Mouse (Mus musculus) erythroblast, adult 5-6 weeks (primary cell): ENCODE data around the gene Spo11. TPM values are rescaled to one million over a fixed set of nuclear protein-coding genes. Genes with fewer than 3 reads are reported as not detected.

ENCODE experiments used
- ATAC-seq: replicated peaks from 2 replicates; pipeline ENCODE4 v1.8.0; 2016; ENCODE audit warnings: moderate number of reproducible peaks, mild to moderate bottlenecking, moderate TSS enrichment, inconsistent platforms; ENCODE audit not compliant: poor library complexity, low FRiP score, severe bottlenecking
- total RNA-seq, 2 experiments: library from RNA; stranded (forward) in 1 of 2; stranded (reverse) in 1 of 2; fragments of 150-400 nt in 1 of 2; fragments of 200-764, 138-1000 nt in 1 of 2; gene quantifications; 2 replicates each; pipeline versions ENCODE4 v1.2.3 to v1.2.4; 2015 to 2017; ENCODE audit warnings: low replicate concordance in 2 of 2

Spo11 gene
- total RNA-seq, 2 experiments from 2014 or later, result not detected

DNA sequence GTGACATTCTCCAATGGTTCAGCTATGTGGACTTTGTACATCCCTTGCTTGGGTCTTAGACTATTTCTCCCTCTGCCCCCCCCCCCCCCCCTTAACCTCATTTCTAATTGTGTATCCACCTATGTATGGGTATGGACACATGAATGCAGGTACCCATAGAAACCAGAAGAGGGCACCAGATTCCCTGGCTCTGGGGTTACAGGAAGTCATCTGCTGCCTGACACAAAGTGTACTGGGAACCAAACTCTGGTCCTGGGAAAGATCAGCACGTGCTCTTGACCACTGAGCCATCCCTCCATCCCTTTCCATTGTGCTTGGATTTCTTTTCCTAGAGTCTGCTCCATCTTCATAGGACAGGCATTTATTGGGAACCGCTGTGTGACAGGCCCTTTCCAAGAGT is 25.5 kb upstream of the Spo11 start:
- ATAC-seq, result no peak

DNA sequence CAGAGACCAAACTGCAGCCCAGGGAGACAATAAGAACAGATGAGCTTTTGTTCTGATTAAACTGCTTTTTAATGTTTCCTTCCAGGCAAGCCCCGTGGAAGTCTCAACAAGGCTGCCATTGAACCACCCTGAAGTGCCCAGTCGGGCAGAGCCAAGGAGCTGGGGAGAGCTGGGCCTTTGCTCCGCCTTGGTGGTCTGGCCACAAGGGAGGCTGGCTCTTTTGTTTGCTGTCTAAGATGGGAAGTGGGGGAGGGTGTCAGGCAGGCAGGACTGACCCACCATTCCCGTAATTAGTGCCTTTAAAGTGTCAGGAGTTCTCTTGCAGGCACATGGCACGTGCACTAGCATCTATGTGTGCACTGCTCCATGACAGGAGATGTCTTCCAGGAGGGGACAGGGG is 18.9 kb upstream of the Spo11 start:
- no peak for ATAC-seq

DNA sequence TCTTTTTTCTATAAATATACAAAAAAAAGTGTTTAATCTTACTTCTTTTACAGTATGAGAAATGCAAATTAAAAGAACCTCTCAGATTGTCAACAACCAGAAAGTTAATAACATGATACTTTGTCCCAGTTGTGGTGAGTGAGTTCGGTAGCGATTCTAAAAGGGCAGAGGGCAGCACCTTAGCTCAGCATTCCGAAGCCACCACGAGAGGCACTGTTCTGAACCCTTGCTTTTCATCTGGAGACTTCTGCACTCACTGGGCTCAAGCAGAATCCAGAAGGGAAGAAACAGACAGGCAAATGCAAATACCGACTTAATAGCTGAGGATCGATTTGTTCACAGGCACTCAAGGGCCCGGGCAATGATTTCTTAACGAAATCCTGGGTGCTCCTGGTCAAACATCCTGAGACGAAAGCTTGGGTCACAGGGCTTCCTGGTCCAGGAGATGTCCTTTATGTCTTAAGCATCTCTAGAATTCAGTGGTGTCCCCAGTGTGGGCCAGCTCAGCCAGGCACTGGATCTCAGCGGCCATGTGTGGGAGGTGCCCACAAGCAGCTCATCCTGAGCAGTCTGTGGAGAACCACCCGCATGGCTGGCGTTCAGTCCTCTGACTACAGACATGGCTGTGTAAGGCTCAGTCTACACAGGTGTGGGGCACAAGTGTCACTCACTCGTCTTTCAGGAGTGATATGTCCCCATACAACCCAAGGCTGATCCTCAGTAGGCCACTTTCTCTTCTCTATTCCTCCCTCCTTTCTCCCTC is 18.3 kb upstream of the Spo11 start:
- ATAC-seq, result no peak

DNA sequence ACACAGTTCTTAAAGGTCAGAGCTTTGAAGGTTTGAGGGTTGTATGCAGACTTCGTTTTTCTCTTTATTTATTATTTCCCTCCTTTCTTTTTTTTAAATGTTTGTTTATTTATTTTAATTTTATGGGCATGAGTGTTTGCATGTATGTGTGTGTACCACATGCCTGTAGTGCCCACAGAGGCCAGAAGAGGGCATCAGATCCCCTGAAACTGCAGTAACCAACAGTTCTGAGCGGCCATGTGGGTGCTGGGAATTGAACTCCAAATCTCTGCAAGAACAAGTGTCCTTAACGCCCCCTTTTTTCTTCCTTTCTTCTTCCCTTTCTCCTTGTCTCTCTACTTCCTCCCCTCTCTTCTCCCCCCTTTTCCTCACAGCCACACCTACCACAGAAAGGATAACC is 17.1 kb upstream of the Spo11 start:
- ATAC-seq, result no peak

DNA sequence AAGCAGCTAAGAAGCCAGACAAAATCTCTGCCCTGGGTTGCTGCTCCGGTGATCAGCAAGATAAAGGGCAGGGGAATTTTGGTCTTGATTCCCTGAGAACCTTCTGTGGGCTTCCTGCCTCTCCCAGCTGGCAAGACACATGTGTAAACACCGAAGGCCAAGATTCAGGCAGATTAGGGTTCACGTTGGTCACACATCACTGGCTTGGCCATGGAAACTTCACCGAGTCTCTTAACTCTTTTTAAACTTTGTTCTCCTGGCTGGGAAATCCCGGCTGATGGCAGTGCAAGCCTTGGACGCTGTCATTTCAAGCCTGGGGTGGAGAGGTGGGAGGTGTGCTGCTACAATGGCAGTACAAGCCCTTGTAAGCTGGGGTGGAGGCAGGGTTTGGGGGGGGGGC is 16.3 kb upstream of the Spo11 start:
- no peak for ATAC-seq

DNA sequence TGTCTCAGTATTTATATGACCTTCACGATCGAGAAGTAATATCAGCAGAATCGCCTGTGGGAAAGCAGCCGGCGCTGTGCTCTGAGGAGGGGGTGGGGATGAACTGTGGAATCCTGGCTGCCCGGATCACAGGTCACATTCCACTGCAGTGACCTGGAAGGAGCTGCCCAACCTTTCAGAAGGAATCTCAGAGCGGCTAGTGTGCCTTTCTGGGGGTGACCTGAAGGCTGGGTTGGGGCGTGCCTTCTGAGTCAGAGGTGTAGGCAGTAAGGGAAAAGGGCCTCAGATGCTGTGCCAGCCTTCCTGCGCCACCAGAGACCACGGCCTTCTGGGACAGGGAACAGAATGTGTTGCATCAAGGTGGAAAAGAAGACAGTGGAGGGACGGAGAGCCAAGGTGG is 12.3 kb upstream of the Spo11 start:
- ATAC-seq, result no peak

DNA sequence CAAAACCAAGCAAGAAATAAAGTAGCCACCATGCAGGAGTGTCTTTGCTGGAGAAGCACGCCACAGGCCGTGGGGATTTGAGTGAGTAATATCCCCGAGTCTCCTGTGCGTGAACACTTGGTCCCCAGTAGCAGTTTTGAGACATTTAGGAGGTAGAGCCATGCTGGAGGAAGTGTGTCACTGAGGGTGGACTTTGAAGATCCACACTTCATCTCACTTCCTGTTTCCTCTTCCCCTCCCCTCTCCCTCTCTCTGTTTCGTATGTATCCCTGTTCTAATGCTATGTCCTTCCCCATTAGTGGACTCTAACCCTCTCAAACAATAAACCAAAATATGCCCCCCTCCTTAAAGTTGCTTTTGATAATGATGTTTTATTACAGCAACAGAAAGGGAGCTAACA is 11.0 kb upstream of the Spo11 start:
- ATAC-seq, result no peak

DNA sequence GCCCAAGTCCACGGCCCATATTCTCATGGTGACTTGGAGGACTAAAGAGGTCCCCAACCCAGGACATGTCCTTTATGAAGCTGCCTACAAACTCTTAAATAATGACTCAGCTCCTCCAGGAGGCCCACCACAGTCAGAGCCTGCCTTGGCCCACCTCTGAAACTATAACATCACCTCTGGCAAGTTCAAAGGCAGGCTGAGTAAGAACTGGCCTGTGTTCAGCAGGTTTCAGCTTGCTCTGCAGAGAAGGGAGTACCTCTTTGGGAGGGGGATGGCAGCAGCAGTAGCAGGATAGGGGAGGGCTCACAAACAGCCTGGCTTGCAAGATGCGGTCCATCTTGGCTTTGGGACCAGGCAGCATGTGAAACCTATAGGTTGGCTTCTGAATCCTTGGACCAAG is 5.6 kb upstream of the Spo11 start:
- no peak for ATAC-seq

DNA sequence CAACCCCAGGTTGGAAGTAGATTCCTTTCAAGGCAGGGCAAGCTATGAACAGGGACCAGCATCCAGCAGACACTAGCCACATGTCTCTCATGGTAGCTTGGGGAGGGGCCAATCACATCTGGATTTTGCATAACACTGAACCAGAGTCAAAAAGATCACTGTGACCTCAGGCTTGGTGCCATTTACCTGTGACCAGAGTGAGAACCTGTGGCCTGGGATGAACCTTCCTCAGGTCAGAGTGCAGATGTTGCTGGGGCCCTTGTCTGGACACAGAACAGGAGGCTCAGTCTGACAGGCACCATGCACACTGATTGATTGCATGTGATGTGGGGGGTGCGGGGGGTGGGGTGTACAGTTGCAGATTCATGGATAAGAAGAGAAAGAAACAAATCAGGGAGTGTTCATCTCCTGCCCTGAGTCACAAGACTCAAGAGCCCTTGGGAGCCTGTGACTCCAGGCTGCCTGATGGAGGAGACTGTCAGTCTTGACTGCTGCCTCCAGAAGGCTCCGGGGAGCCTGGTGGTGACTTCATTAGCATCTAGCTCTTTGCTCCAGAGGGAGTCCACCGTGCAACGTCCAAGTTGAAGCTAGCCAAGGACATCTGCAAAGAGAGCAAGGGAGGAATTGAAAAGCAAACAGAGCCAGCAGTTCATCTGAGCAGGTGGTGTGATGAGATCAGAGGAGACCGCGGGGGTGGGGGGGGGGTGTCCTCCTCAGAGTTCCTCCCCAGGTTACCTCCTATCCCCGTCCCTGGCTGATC is 3.5 kb upstream of the Spo11 start:
- ATAC-seq, result no peak

DNA sequence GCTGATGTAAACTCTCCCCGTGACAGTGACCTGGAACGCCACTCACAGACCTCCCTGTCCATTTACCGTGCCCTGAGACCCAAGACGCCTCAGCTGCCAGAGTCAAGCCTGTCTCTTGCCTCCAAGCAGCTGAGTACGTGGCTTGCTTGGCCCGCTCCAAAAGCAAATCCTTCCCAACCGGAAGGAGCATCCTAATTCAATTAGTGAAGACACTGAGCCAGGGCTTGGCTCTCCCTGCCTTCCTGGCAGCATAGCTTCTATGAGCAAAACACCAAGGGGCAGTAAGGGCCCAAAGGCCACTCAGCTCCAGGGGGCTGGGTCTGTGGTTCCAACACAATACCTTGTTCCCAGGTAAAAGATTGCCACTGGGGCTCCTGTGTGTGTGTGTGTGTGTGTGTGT is 2.8 kb upstream of the Spo11 start:
- no peak for ATAC-seq

DNA sequence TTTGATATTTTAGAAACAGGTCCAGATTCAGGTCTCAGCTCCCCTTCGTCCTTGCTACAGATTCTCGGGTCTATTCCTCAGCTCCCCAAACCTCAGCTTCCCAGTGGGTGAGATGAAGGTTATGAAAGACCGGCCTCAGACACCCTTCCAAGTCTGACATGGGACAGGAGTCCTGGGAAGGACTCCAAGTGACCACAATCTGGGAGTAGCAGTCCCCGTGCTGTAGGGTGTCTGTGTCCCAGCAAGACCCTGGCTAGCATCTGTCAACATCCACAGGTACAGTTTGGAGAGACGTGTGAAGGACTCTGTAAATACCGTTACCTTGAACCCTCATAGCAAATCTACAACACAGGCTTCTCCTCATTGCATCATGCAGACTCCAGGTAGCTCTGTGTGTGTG is 2.3 kb upstream of the Spo11 start:
- no peak for ATAC-seq

DNA sequence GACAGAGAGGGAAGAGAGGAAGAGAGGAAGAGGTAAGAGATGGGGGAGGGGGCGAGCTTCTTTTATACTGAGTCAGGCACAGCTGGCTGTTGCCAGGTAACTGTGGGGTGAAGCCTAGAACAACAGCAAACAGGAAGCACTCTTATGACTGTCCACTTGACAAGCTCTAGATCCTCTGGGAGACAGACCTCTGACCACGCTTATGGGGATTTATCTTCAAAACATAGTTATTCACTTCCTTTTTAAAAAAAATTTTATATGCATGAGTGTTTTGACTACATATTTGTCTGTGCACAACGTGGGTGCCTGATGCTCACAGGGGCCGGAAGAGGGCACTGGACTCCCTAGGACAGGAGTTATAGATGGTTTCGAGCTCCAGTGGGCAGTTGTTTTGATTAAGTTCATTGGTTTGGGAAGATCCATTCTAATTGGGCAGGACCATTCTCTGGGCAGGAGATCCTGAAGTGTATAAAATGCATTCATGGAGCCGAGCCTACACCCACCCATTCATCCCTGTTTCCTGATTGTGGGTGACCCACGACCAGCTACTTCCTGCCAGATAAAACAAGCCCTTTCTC is 750 bp upstream of the Spo11 start:
- ATAC-seq, result no peak

DNA sequence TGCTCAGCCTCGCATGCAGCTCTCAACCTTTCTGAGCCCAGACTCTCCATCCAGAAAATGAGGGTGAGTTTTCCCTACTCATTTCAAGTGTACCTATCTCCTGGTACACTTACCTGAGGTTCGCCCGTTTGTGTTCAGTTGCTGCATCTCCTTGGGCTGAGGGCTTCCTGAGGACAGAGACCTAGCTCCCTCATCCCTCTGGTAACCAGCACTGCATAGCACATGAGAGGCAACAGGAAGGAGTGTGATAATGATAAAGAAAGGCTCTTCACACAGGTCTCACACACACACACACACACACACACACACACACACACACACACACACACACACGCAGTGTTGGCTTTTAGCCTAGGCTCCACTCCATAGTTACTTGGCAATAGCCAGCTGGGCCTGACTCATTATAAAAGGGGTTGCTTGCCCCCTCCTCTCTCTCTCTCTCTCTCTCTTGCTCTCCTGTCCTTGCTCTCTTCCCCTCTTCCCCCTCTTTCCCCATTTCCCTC is 682 bp downstream of the Spo11 start:
- no peak for ATAC-seq

DNA sequence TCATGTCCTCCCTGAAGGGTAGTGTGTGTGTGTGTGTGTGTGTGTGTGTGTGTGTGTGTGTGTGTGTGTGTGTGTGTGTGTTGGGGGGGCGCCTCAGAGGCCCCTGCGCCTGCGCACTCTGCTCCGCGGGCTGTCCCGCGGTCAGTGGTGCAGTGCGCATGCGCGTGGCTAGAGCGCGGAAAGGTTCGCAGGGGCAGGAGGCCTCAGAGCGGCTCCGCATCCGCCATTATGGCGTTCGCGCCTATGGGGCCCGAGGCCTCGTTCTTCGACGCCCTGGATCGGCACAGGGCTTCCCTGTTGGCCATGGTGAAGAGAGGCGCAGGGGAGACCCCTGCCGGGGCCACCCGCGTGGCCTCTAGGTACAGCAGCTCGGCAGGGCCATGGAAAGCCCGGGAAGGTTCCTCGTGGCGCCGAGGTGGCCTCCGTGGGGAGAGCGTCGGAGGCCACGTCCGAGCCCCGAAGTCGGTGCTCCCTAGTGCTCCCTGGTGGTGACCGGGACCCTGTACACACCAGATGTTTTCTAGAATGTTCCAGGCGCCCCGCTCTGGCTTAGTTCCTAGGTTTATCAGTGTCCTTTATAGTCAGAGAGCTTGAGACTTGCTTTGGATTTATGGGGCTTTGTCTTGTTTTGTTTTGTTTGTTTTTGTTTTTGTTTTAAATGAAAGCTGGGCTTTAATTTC is 2.3 kb downstream of the Spo11 start:
- ATAC-seq, result no peak

DNA sequence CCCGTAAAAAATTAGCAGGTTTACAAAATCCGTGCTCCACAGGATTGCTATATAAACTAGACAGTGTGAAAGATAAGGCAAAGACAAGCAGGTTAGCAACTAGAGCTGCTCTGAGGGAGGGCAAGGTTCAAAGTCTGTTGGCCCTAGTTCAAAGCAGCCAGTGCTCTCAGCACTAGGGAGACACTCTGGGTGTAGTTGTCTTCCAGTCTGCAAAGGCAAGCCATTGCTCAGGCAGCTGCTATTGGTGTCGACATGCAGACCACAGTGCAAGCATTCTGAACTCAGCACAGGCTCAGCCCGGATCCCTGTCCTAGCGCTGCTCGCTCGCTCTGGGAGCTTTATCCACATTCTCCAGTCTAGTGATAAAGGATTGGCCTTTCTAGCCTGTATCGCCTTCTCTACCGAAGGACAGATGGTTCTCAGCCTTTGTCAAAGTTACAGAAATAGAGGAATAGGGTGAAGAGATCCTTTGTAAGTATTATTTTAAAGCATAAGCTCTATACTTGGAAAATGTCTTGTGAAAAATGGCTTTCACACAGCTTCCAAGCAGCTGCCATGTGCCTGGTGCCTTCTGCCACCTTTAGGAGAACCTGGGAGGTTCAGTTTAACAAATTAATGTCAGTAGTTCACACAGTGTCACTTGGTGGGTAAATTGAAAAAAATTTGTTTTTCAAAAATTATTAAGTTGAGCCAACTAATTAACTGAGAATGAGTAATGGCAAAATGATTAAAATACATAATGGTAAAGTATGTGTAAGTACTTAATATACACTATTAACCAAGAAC is 5.5 kb downstream of the Spo11 start:
- no peak for ATAC-seq

DNA sequence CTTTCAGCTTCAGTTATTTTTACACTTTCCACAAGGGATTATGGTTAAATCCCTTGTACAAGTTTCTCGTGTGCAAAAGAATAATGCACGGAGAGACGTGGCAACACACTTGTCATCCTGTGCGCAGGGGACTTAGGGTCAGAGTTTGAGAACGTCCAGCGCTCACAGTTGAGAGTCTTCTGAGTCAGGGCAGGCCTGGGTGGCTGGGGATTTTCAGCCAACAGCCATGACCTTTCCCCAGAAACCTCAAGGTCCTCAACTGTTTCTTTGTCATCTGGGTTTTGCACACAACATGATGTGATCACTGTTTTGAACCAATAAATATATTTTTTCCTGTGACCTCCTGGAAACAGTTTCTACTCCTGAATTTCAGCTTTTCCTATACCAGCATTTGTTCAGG is 12.7 kb downstream of the Spo11 start:
- ATAC-seq, result no peak

DNA sequence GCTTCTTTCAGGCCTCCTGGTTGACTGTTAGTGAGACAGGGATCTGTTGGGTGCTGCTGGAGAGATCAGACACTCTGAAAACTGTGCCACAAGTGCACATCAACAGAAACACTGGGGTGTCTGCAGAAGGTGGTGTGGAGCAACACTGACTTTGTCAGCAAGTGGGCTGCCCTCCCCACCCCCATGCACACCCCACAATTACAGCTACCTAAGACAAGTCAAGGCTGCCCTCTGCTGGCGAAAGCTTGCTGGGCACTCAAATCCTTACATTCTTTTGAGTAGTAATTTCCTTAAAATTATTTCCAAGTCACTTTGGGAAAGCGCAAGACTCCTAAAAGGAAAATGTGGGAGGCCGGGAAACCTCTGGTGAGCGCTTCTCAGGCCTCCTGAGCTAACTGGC is 18.7 kb downstream of the Spo11 start:
- ATAC-seq, result no peak

DNA sequence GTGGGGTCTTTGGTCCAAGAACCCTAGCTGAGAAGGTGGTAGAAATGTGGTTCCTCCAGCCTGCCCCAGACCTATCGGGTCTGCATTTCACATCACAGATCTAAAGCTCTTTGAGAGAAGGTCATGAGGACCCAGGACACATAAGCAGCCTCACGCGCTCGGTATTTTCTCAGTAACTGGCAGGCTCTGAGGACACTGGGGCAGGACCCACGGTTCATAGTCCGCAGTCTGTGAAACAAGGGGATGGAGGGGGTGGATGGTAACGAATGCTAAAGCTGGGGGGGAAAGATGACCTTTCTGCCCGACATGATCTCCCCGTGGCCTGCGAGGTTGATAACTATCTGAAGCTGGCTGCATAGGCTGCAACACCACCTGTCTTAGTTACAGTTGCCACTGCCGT is 20.2 kb downstream of the Spo11 start:
- ATAC-seq, result no peak

DNA sequence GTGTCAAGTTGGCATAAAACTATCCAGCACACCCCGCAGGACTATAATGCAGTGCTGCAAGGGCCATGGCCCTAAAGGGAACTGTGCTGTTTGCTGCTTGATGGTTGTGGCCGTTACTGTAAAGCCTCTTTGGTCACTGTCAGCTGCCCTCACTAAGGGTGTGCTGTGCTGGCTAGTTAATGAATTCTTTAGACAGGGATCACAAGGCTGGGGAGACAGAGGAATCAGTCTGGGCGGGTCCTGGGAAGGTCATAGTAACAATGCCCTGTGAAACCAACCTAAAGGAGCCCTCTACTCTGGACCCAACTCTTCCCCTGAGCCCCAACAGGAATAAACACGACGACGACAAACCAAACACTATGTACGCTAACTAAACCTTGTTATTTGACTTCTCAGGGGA is 21.0 kb downstream of the Spo11 start:
- ATAC-seq, result no peak
